Mouse (Mus musculus) B cell, adult (primary cell): ENCODE data around the gene Apoa4. TPM values are rescaled to one million over a fixed set of nuclear protein-coding genes. Genes with fewer than 3 reads are reported as not detected.

Experiments
- total RNA-seq: library from RNA; stranded (reverse); gene quantifications from 4 replicates; pipeline ENCODE4 v1.2.4, GENCODE M21; 2023; ENCODE audit not compliant: inconsistent age

The Apoa4 gene
- not detected in 4 replicates for total RNA-seq

DNA sequence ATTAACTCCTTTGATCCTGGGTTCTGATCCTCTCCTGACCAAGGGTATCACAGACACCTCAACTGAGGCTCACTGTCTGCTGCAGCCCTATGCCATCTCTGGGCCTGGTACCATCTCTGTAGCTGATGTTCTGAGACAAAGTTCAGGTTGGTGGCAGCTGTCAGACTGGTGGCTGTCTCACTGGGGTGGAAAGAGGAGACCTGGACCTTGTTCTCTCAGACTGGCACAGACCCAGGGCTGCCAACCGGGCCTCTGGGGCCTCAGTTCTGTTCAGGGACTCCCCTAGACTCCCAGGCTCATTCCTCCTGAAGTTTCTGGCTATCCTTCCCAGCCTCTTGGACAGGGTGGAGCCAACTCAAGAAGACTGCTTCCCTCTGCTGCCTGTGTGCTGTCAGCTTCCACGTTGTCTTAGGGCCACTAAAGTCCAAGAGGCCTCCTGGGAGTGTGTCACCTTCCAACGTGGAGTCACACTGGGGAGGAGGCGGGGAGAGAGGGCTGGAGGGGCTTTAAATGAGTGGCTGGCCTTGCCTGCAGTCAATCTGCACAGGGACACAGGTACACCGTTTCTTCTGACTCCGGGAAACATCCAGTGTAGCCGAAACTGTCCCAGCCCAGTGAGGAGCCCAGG lies at the start of gene Apoa4:
Gene Apoa4 (plus strand): TSS at position 171 of the 628 bp plus-strand sequence.

GRCm38 (mm10) chr9:46228491-46228890 lies 12.0 kb upstream of the Apoa4 start, which contains the start of gene Apoa1:
TSS of gene Apoa1 (plus strand) at chr9:46228580.

GRCm38 (mm10) chr9:46235596-46235648 lies 5.1 kb upstream of the Apoa4 start, which contains the start of gene Apoc3:
TSS of gene Apoc3 (minus strand) at chr9:46235636.

GRCm38 (mm10) chr9:46268343-46268873 lies 27.9 kb downstream of the Apoa4 start, which contains the start of gene Apoa5:
TSS of gene Apoa5 (plus strand) at chr9:46268633.

GRCm38 (mm10) chr9:46272677-46273454 lies 32.4 kb downstream of the Apoa4 start, which contains the start of gene Zpr1:
TSS of gene Zpr1 (plus strand) at chr9:46273064.

GRCm38 (mm10) chr9:46282631-46283436 lies 42.3 kb downstream of the Apoa4 start, which contains the start of gene Bud13:
TSS of gene Bud13 (plus strand) at chr9:46283008.

Other genes starting within 250 kb of the Apoa4 start
- gene Pafah1b2, start 228.0 kb upstream of the Apoa4 start, total RNA-seq, result 61.5 to 70.3 TPM (median 65.5 TPM) in 4 replicates
- 53.9 to 58.2 TPM (median 54.2 TPM) in 4 replicates for gene Sik3, start 227.9 kb upstream of the Apoa4 start, total RNA-seq
- gene Apoa1, start 12.1 kb upstream of the Apoa4 start, total RNA-seq, result not detected in 4 replicates
- not detected in 4 replicates for gene Apoc3, start 5.1 kb upstream of the Apoa4 start, total RNA-seq
- gene Apoa5, start 27.9 kb downstream of the Apoa4 start, total RNA-seq, result not detected in 4 replicates
- gene Zpr1, start 32.4 kb downstream of the Apoa4 start, total RNA-seq, result 75.3 to 91.9 TPM (median 81.2 TPM) in 4 replicates
- gene Bud13, start 42.3 kb downstream of the Apoa4 start, total RNA-seq, result 20.6 to 29.6 TPM (median 24.1 TPM) in 4 replicates
- gene 4931429L15Rik, start 79.3 kb downstream of the Apoa4 start, total RNA-seq, result not detected in 4 replicates